Mouse (Mus musculus) bone marrow macrophage, adult 2 months (primary cell): ENCODE results near the gene Klf9.

Experiments used
- CTCF ChIP-seq: IDR thresholded peaks from 2 replicates; pipeline ENCODE4 v1.5.1; 2012; ENCODE audit warnings: low read depth, mild to moderate bottlenecking, low read length, moderate library complexity
- POLR2A ChIP-seq: IDR thresholded peaks from 2 replicates; pipeline ENCODE4 v1.6.1; 2012; ENCODE audit warnings: mild to moderate bottlenecking, low read depth, low read length, borderline replicate concordance

- no peak for TF ChIP-seq POLR2A
- TF ChIP-seq CTCF = no peak
Observed at GRCm38 (mm10) chr19:23142427-23143073, 1.5 kb downstream of the Klf9 start.
